18 mouse cellular contexts compared by ENCODE assay signal in genomic region chr7:117922270-117922669, GRCm38 (mm10).
DNase-seq lines count a peak whose midpoint lies in the region; ATAC-seq and TF ChIP-seq lines count a peak whose summit lies in the region.
"Had no signal": no experiment of that assay in that cellular context is flagged by ENCODE, and none has a peak within 500 bp of the region (broad histone marks: within the 10 kb centered on the region; RNA-seq: fewer than 3 reads in every experiment).

No protein-coding gene starts in this region.

- H3K27ac ChIP-seq in layer of hippocampus, adult 2 months = no peak overlapping the region
- H3K27ac ChIP-seq: embryonic facial prominence, embryonic 13.5 days; hindbrain, embryonic 12.5 days; liver, embryonic 15.5 days had no signal

- ATAC-seq in CD4-positive, CD25-positive, alpha-beta regulatory T cell, adult 4 months = no peak
- ATAC-seq: inflammation-experienced regulatory T-cells, adult 6 months; lung, postnatal 0 days had no signal

- intact Hi-C loops in left cerebral cortex, postnatal 10 days (cut with DNase I) = no loop called here

- no peak overlapping the region for H3K4me3 ChIP-seq in layer of hippocampus, adult 2 months
- H3K4me3 ChIP-seq: embryonic facial prominence, embryonic 13.5 days; hindbrain, embryonic 12.5 days; liver, embryonic 15.5 days; megakaryocyte, embryonic 14.5 days had no signal

- no peak for TF ChIP-seq CTCF in layer of hippocampus, adult 2 months (conservative IDR thresholded peaks at IDR 0.05)

- DNase-seq in layer of hippocampus, adult 11-12 months (ENCODE audit: low spot score) = peak; percentile 20
- no peak for DNase-seq in layer of hippocampus, postnatal 25 days (ENCODE audit: extremely low spot score in 1 of 2, low spot score in 1 of 2)
- DNase-seq in layer of hippocampus, adult 2 months (ENCODE audit: low spot score in 2 of 2) = peak; percentile 42 to 55
- DNase-seq in left cerebral cortex, postnatal 10 days (ENCODE audit: extremely low spot score in 1 of 2, low spot score in 2 of 2) = peak; percentile 22 to 34
- peak; percentile 37 to 54 for DNase-seq in right cerebral cortex, postnatal 36 days (ENCODE audit: low spot score in 2 of 2)
- no peak for DNase-seq in gastrocnemius, postnatal 25 days
- no peak for DNase-seq in embryo, embryonic 11 days
- DNase-seq: adrenal gland, postnatal 14 days; cerebellum, adult 2 months; kidney, adult 8-10 months; thymus, adult 18-20 months had no signal

Comparison
In these comparisons a context has a peak if more than half of its experiments do, and no peak if none do; other contexts are left out.
1. DNase-seq: peak in layer of hippocampus, adult 11-12 months (single experiment), layer of hippocampus, adult 2 months (2 of 2), left cerebral cortex, postnatal 10 days (2 of 2) and right cerebral cortex, postnatal 36 days (2 of 2); none in layer of hippocampus, postnatal 25 days (0 of 2), gastrocnemius, postnatal 25 days (single experiment) and embryo, embryonic 11 days (single experiment).